In the genomic region with DNA sequence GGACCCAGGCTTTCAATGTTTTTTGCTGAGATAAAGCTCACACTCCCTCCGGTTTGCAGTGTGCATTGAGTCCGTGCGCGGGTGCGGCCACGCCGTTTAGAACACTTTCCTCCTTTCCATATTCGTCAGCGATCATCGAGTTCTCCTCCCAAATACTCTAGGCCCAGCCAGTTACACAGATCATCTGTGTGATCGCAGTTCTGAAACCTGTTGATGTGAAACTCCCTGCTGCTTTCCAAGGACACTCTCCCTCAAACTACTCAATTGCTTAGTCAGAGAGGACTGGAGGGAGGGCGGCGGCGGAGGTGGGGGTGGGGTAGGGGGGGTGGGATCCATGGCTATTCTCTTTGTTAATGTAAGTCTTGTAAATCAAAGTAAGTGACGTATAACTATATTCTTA, we compare ENCODE assay signal across 26 mouse cellular contexts.
"Had no signal": no experiment of that assay in that cellular context is flagged by ENCODE, and none has a peak within 500 bp of the region (broad histone marks: within the 10 kb centered on the region; RNA-seq: fewer than 3 reads in every experiment).

No protein-coding gene starts in this region.

- H3K4me1 ChIP-seq: hindbrain, embryonic 10.5 days; hindbrain, embryonic 12.5 days; intestine, embryonic 15.5 days; limb, embryonic 15.5 days; liver, embryonic 12.5 days had no signal

- H3K27ac ChIP-seq: heart, adult 2 months; heart, embryonic 13.5 days; heart, embryonic 15.5 days; hindbrain, embryonic 10.5 days; hindbrain, embryonic 12.5 days; hindbrain, embryonic 14.5 days; intestine, embryonic 15.5 days; kidney, embryonic 15.5 days; kidney, postnatal 0 days; limb, embryonic 13.5 days; limb, embryonic 15.5 days; liver, embryonic 12.5 days; liver, embryonic 14.5 days had no signal

- H3K4me3 ChIP-seq: heart, adult 2 months; heart, embryonic 13.5 days; heart, embryonic 15.5 days; hindbrain, embryonic 10.5 days; hindbrain, embryonic 12.5 days; intestine, embryonic 15.5 days; kidney, embryonic 15.5 days; limb, embryonic 13.5 days; limb, embryonic 15.5 days; liver, embryonic 12.5 days had no signal

- H3K9me3 ChIP-seq: heart, embryonic 13.5 days; heart, embryonic 15.5 days; hindbrain, embryonic 10.5 days; hindbrain, embryonic 12.5 days; intestine, embryonic 15.5 days; kidney, embryonic 15.5 days; limb, embryonic 13.5 days; limb, embryonic 15.5 days; liver, embryonic 12.5 days had no signal

- DNase-seq: gastrocnemius, postnatal 25 days; heart, adult 2 months; heart, postnatal 4 days; kidney, adult 2 months; kidney, adult 9 months; kidney, postnatal 14 days; kidney, postnatal 36 days; layer of hippocampus, adult 9-11 months; layer of hippocampus, postnatal 36 days; left cerebral cortex, postnatal 4 days had no signal

- ATAC-seq: hindbrain, embryonic 16.5 days; inflammation-experienced regulatory T-cells, adult 6 months; intestine, embryonic 15.5 days; intestine, postnatal 0 days; liver, embryonic 12.5 days had no signal

- H3K27me3 ChIP-seq: heart, embryonic 13.5 days; heart, embryonic 15.5 days; hindbrain, embryonic 12.5 days; intestine, embryonic 15.5 days; kidney, embryonic 15.5 days; limb, embryonic 13.5 days; limb, embryonic 15.5 days; liver, embryonic 12.5 days had no signal

- H3K4me2 ChIP-seq: heart, embryonic 11.5 days; heart, embryonic 13.5 days; heart, embryonic 15.5 days; hindbrain, embryonic 12.5 days; hindbrain, embryonic 14.5 days; intestine, embryonic 15.5 days; kidney, embryonic 15.5 days; limb, embryonic 13.5 days; limb, embryonic 15.5 days; liver, embryonic 12.5 days had no signal

- H3K9ac ChIP-seq: heart, embryonic 13.5 days; heart, embryonic 15.5 days; hindbrain, embryonic 12.5 days; hindbrain, embryonic 14.5 days; intestine, embryonic 15.5 days; kidney, embryonic 15.5 days; limb, embryonic 13.5 days; limb, embryonic 15.5 days; liver, embryonic 12.5 days; liver, embryonic 14.5 days had no signal

- H3K36me3 ChIP-seq: heart, embryonic 13.5 days; heart, embryonic 15.5 days; hindbrain, embryonic 10.5 days; hindbrain, embryonic 12.5 days; intestine, embryonic 15.5 days; kidney, embryonic 15.5 days; limb, embryonic 13.5 days; limb, embryonic 15.5 days; liver, embryonic 12.5 days had no signal
